Mouse (Mus musculus) CH12.LX (cell line): ENCODE results near the gene Ccdc47. TPM values are rescaled to one million over a fixed set of nuclear protein-coding genes. Genes with fewer than 3 reads are reported as not detected.

Experiments used
- DNase-seq: peaks from one replicate; pipeline ENCODE4 v3.0.0-alpha.2; 2013; ENCODE audit errors: extremely low read depth
- H3K27ac ChIP-seq: 2 replicates; pipeline ENCODE4 v1.5.1; 2012; ENCODE audit warnings: low read depth, mild to moderate bottlenecking, control low read depth, moderate library complexity; ENCODE audit not compliant: insufficient read depth
- H3K27me3 ChIP-seq: replicated peaks from 2 replicates; pipeline ENCODE3; 2012; ENCODE audit warnings: inconsistent platforms
- H3K36me3 ChIP-seq, 2 experiments: replicated peaks in 1 of 2; 2 replicates each; pipeline versions ENCODE3 to v1.6.1; 2012; ENCODE audit warnings: inconsistent platforms in 1 of 2, low read length in 1 of 2, mild to moderate bottlenecking in 1 of 2, mixed read lengths in 1 of 2, moderate library complexity in 1 of 2; ENCODE audit not compliant: control insufficient read depth in 1 of 2, insufficient read depth in 1 of 2
- H3K4me1 ChIP-seq, 2 experiments: 2 replicates each; pipeline ENCODE4 v1.6.1; 2012; ENCODE audit warnings: inconsistent platforms in 1 of 2, moderate library complexity in 1 of 2; ENCODE audit not compliant: insufficient read depth in 2 of 2, control insufficient read depth in 1 of 2
- H3K4me2 ChIP-seq: 2 replicates; pipeline ENCODE4 v1.6.1; 2012; ENCODE audit warnings: low read depth, mild to moderate bottlenecking, control low read depth; ENCODE audit not compliant: poor library complexity, insufficient read depth, severe bottlenecking
- H3K4me3 ChIP-seq, 3 experiments: fragments of 150-350 bp in 1 of 3; sonication (generic) in 1 of 3; replicated peaks in 1 of 3; 2 replicates each; pipeline versions ENCODE3 to v1.5.1; 2011 to 2012; ENCODE audit warnings: low read depth in 2 of 3, low read length in 2 of 3, mild to moderate bottlenecking in 2 of 3, moderate library complexity in 2 of 3, control low read depth in 1 of 3, improper control_type of control experiment in 1 of 3, inconsistent platforms in 1 of 3, mixed read lengths in 1 of 3; ENCODE audit not compliant: poor library complexity in 1 of 3
- H3K79me2 ChIP-seq: replicated peaks from 2 replicates; pipeline ENCODE4 v1.6.1; 2012; ENCODE audit warnings: mild to moderate bottlenecking, moderate library complexity; ENCODE audit not compliant: control insufficient read depth, poor library complexity, insufficient read depth, severe bottlenecking; ENCODE audit errors: extremely low read depth
- H3K9ac ChIP-seq: 2 replicates; pipeline ENCODE4 v1.6.1; 2012; ENCODE audit warnings: low read depth, mild to moderate bottlenecking, control low read depth, moderate library complexity; ENCODE audit not compliant: insufficient read depth
- H3K9me3 ChIP-seq: replicated peaks from 2 replicates; pipeline ENCODE3; 2012; ENCODE audit warnings: low read length, inconsistent platforms, mixed read lengths
- BHLHE40 ChIP-seq: IDR thresholded peaks from 2 replicates; pipeline ENCODE4 v1.6.1; 2011; ENCODE audit warnings: mild to moderate bottlenecking, low read depth, low read length, improper control_type of control experiment
- CHD1 ChIP-seq: IDR thresholded peaks from 2 replicates; pipeline ENCODE4 v1.6.1; 2012; ENCODE audit warnings: low read depth, low read length, improper control_type of control experiment, inconsistent platforms
- CHD2 ChIP-seq: IDR thresholded peaks from 2 replicates; pipeline ENCODE4 v1.6.1; 2011; ENCODE audit warnings: low read length, improper control_type of control experiment
- CTCF ChIP-seq, 2 experiments: IDR thresholded peaks in 1 of 2; conservative IDR thresholded peaks in 1 of 2; 2 replicates each; pipeline ENCODE4 v1.5.1; 2011 to 2012; ENCODE audit warnings: low read depth in 2 of 2, low read length in 2 of 2, improper control_type of control experiment in 1 of 2, inconsistent platforms in 1 of 2, mild to moderate bottlenecking in 1 of 2, moderate library complexity in 1 of 2
- ELF1 ChIP-seq: IDR thresholded peaks from 2 replicates; pipeline ENCODE4 v1.6.1; 2014; ENCODE audit warnings: low read depth, mild to moderate bottlenecking, inconsistent platforms, low read length, improper control_type of control experiment
- EP300 ChIP-seq: IDR thresholded peaks from 2 replicates; pipeline ENCODE4 v1.6.1; 2011; ENCODE audit warnings: low read length, improper control_type of control experiment
- GABPA ChIP-seq: IDR thresholded peaks from 2 replicates; pipeline ENCODE4 v1.6.1; 2012; ENCODE audit warnings: low read depth, low read length, improper control_type of control experiment, inconsistent platforms; ENCODE audit not compliant: insufficient replicate concordance
- HCFC1 ChIP-seq: IDR thresholded peaks from 2 replicates; pipeline ENCODE4 v1.6.1; 2012; ENCODE audit warnings: low read depth, mild to moderate bottlenecking, inconsistent platforms, low read length, improper control_type of control experiment
- IRF4 ChIP-seq: IDR thresholded peaks from 2 replicates; pipeline ENCODE4 v1.6.1; 2014; ENCODE audit warnings: low read depth, mild to moderate bottlenecking, inconsistent platforms, low read length, improper control_type of control experiment
- MAFK ChIP-seq: IDR thresholded peaks from 2 replicates; pipeline ENCODE4 v1.6.1; 2011; ENCODE audit warnings: low read length, improper control_type of control experiment; ENCODE audit not compliant: insufficient replicate concordance
- MAZ ChIP-seq: IDR thresholded peaks from 2 replicates; pipeline ENCODE4 v1.6.1; 2012; ENCODE audit warnings: low read depth, mild to moderate bottlenecking, inconsistent platforms, low read length, improper control_type of control experiment, moderate library complexity
- MEF2A ChIP-seq: IDR thresholded peaks from 2 replicates; pipeline ENCODE4 v1.6.1; 2014; ENCODE audit warnings: low read depth, mild to moderate bottlenecking, inconsistent platforms, low read length, improper control_type of control experiment, borderline replicate concordance
- MYC ChIP-seq: IDR thresholded peaks from 2 replicates; pipeline ENCODE4 v1.6.1; 2011; ENCODE audit warnings: low read depth, mild to moderate bottlenecking, improper control_type of control experiment, low read length
- NELFE ChIP-seq: IDR thresholded peaks from 2 replicates; pipeline ENCODE4 v1.6.1; 2011; ENCODE audit warnings: low read depth, low read length, improper control_type of control experiment
- NRF1 ChIP-seq: IDR thresholded peaks from 2 replicates; pipeline ENCODE4 v1.6.1; 2014; ENCODE audit warnings: low read depth, mild to moderate bottlenecking, inconsistent platforms, low read length, improper control_type of control experiment, moderate library complexity
- POLR2A ChIP-seq: IDR thresholded peaks from 2 replicates; pipeline ENCODE4 v1.6.1; 2011; ENCODE audit warnings: low read depth, mild to moderate bottlenecking, improper control_type of control experiment, low read length
- POLR2AphosphoS2 ChIP-seq: IDR thresholded peaks from 2 replicates; pipeline ENCODE4 v1.6.1; 2011; ENCODE audit warnings: low read depth, low read length, improper control_type of control experiment
- RAD21 ChIP-seq: IDR thresholded peaks from 2 replicates; pipeline ENCODE4 v1.6.1; 2011; ENCODE audit warnings: low read depth, mild to moderate bottlenecking, low read length, improper control_type of control experiment, moderate library complexity
- RCOR1 ChIP-seq: conservative IDR thresholded peaks from 2 replicates; pipeline ENCODE4 v1.6.1; 2012; ENCODE audit warnings: low read depth, mild to moderate bottlenecking, inconsistent platforms, low read length, improper control_type of control experiment
- SIN3A ChIP-seq: IDR thresholded peaks from 2 replicates; pipeline ENCODE4 v1.6.1; 2012; ENCODE audit warnings: low read length, improper control_type of control experiment, inconsistent platforms
- SMC3 ChIP-seq: IDR thresholded peaks from 2 replicates; pipeline ENCODE4 v1.6.1; 2011; ENCODE audit warnings: low read depth, low read length, improper control_type of control experiment
- TCF12 ChIP-seq: IDR thresholded peaks from 2 replicates; pipeline ENCODE4 v1.6.1; 2014; ENCODE audit warnings: low read depth, mild to moderate bottlenecking, inconsistent platforms, low read length, improper control_type of control experiment
- UBTF ChIP-seq: IDR thresholded peaks from 2 replicates; pipeline ENCODE4 v1.6.1; 2012; ENCODE audit warnings: low read depth, mild to moderate bottlenecking, inconsistent platforms, low read length, improper control_type of control experiment, moderate library complexity
- USF1 ChIP-seq: IDR thresholded peaks from 2 replicates; pipeline ENCODE4 v1.6.1; 2014; ENCODE audit warnings: low read depth, mild to moderate bottlenecking, inconsistent platforms, low read length, improper control_type of control experiment
- USF2 ChIP-seq: conservative IDR thresholded peaks from 2 replicates; pipeline ENCODE4 v1.6.1; 2011; ENCODE audit warnings: low read depth, low read length, improper control_type of control experiment
- ZC3H11A ChIP-seq: IDR thresholded peaks from 2 replicates; pipeline ENCODE4 v1.6.1; 2012; ENCODE audit warnings: low read depth, mild to moderate bottlenecking, inconsistent platforms, low read length, improper control_type of control experiment
- ZKSCAN1 ChIP-seq: IDR thresholded peaks from 2 replicates; pipeline ENCODE4 v1.6.1; 2012; ENCODE audit warnings: low read depth, inconsistent platforms, low read length, improper control_type of control experiment, borderline replicate concordance
- ZMIZ1 ChIP-seq: IDR thresholded peaks from 2 replicates; pipeline ENCODE4 v1.6.1; 2012; ENCODE audit warnings: low read depth, mild to moderate bottlenecking, inconsistent platforms, low read length, improper control_type of control experiment
- ZNF384 ChIP-seq: IDR thresholded peaks from 2 replicates; pipeline ENCODE4 v1.6.1; 2012; ENCODE audit warnings: low read depth, low read length, improper control_type of control experiment, inconsistent platforms
- dilution Hi-C: fragments of 300-500 bp; cut with MboI; formaldehyde crosslinking; loops from 2 replicates; pipeline ENCODE4 v1.14.3; 2020; ENCODE audit warnings: low sequenced_read_pairs; ENCODE audit not compliant: extremely low pct_unique_long_range_greater_than_20kb, extremely low pct_ligation_motif_present
- in situ Hi-C: fragments of 300-500 bp; cut with MboI; formaldehyde crosslinking; loops from 3 replicates; pipeline ENCODE4 v1.14.3; 2019; ENCODE audit warnings: low sequenced_read_pairs, low pct_ligation_motif_present, low pct_unique_long_range_greater_than_20kb, mixed read lengths
- polyA plus RNA-seq: library from polyadenylated mRNA; unstranded; fragments of >175 nt; gene quantifications from 2 replicates; pipeline ENCODE4 v1.2.1, GENCODE M21; 2012; ENCODE audit warnings: low read depth; ENCODE audit not compliant: insufficient read length
- total RNA-seq, 2 experiments: library from RNA; depleted of rRNA; stranded (reverse); fragments of 300-350 nt in 1 of 2; fragments of >200 nt in 1 of 2; gene quantifications; 2 replicates each; pipeline ENCODE4 v1.2.3; 2012 to 2014

The Ccdc47 gene
- total and polyA plus RNA-seq, 3 experiments, result 46.1 to 80.8 (median 53.2) TPM

DNA sequence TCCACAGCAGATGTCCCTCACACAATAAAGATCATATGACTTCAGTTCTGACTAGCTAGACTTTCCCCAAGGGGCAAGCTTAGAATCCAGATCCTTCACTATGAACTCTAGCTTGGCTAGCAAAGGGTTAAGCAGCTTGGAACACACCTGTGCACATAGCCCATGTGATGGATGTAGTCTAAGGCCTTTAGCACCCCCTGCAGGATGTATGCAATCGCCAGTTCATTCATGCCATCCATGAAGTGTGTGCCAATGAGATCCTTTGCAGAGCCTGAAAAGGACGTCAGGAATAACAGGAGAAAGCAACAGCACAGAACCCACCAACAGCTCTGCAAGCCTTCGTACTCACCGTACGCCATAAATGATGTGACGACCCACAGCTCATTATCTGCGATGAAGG lies 45.3 kb downstream of the Ccdc47 start:
- H3K79me2 ChIP-seq, result no peaks in the 10 kb centered on the region
- TF ChIP-seq RAD21 (peak; percentile 84), USF1 (peak; percentile 7; the same call in 1 of the 2 replicates), POLR2A (no peak), MYC (peak; percentile 90), MAZ (no peak), SMC3 (peak; percentile 82), ZKSCAN1 (no peak), ELF1 (no peak), GABPA (no peak), HCFC1 (no peak), RCOR1 (no peak), UBTF (no peak), POLR2AphosphoS2 (no peak), USF2 (0 out of 2 replicates have a peak, but pooled peaks have one; percentile 8), ZC3H11A (no peak), MAFK (no peak), MEF2A (no peak), NRF1 (no peak), TCF12 (0 out of 2 replicates have a peak, but pooled peaks have one; percentile 16), CTCF (conservative IDR thresholded peaks at IDR 0.05 in 1 of 2, IDR thresholded peaks at IDR 0.05 in 1 of 2; ENCODE audit: low read depth in 2 of 2, low read length in 2 of 2) (peak; percentile 60 to 85; a peak in 3 of 4 replicates), IRF4 (no peak)
- DNase-seq, result peak; percentile 79
- H3K27me3 ChIP-seq, result no peaks in the 10 kb centered on the region
- in situ Hi-C loops (no loop called here), dilution Hi-C loops (no loop called here)
- no peak overlapping the region for H3K27ac ChIP-seq
- H3K4me1 ChIP-seq, result peaks cover 0 to 31% of the 10 kb centered on the region in 2 experiments; a peak in 2 of 4 replicates
- H3K4me3 ChIP-seq, result no peak overlapping the region
- H3K9ac ChIP-seq, result no peak overlapping the region
- H3K9me3 ChIP-seq, result peaks cover 4% of the 10 kb centered on the region
- peaks cover 29 to 75% of the 10 kb centered on the region in 2 experiments for H3K36me3 ChIP-seq
- no peak overlapping the region for H3K4me2 ChIP-seq

DNA sequence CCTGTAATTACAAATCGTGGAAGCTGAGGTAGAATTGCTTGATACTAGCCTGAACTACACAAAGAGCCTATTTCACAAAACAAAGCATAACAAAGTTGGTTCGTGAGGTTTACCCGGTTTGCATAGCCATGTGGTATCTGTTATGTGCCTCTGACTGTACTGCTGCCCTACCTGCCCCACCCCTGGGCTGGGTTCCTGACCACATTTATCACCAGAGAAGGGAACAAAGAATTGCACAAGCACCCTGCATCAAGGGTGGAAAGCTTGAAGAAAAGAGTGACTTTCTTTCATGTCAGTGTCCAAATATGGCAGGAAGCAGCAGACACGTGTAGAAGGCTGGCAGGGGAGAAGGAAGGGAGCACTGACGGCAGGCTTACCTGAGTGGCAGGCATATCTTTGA lies 48.7 kb downstream of the Ccdc47 start:
- no peaks in the 10 kb centered on the region for H3K79me2 ChIP-seq
- dilution Hi-C loops, result no loop called here
- H3K9ac ChIP-seq, result no peak overlapping the region
- H3K36me3 ChIP-seq, result peaks cover 54 to 79% of the 10 kb centered on the region in 2 experiments
- in situ Hi-C loops, result no loop called here
- H3K4me3 ChIP-seq, result no peak overlapping the region
- TF ChIP-seq MAZ (no peak), ZMIZ1 (no peak), BHLHE40 (no peak), UBTF (no peak), MYC (no peak), ELF1 (no peak), SIN3A (no peak), CHD1 (no peak), HCFC1 (no peak), POLR2AphosphoS2 (no peak), EP300 (no peak), NELFE (no peak), IRF4 (no peak), CTCF (conservative IDR thresholded peaks at IDR 0.05 in 1 of 2, IDR thresholded peaks at IDR 0.05 in 1 of 2; ENCODE audit: low read depth in 2 of 2, low read length in 2 of 2) (no peak), CHD2 (no peak), ZNF384 (no peak)
- H3K27me3 ChIP-seq, result no peaks in the 10 kb centered on the region
- no peak overlapping the region for H3K4me2 ChIP-seq
- no peak overlapping the region for H3K27ac ChIP-seq
- peaks cover 0 to 27% of the 10 kb centered on the region in 2 experiments; a peak in 2 of 4 replicates for H3K4me1 ChIP-seq
- peaks cover under 1% of the 10 kb centered on the region for H3K9me3 ChIP-seq
- no peak for DNase-seq
